Mouse (Mus musculus) testis, adult 2 months (tissue): Measurements from ENCODE around the gene Akap8.

Experiments used
- CTCF ChIP-seq: fragments of 200-500 bp; IDR thresholded peaks from 2 replicates; pipeline ENCODE4 v1.5.1; 2012; ENCODE audit warnings: low read depth, mild to moderate bottlenecking, inconsistent platforms, low read length, moderate library complexity; ENCODE audit not compliant: control insufficient read depth, insufficient read depth, insufficient replicate concordance
- POLR2A ChIP-seq: fragments of 200-500 bp; IDR thresholded peaks from 2 replicates; pipeline ENCODE4 v1.6.1; 2012; ENCODE audit warnings: low read depth, mild to moderate bottlenecking, inconsistent platforms, low read length, moderate library complexity; ENCODE audit not compliant: control insufficient read depth

DNA sequence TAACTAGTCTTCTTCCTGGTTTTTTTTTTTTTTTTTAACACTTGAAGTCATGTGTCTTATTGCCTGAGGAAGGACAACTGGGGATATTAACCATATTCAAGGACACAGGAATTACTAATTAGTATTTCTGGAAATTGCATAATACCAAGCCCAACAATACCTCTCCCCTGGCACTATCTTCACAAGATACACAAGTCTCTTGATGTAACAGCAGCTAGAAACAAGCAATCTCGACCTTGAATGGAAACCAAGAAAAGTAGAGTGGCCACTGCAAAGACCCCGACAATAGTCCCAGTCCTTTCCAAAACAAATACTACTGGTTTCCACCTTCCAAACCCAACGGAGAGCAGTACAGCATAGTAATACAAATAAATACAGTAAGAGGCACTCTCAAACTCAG, 45.5 kb downstream of the Akap8 start:
- no peak for TF ChIP-seq CTCF
- TF ChIP-seq POLR2A, result no peak
